Mouse (Mus musculus) NIH3T3 (cell line): ENCODE measurements at regions not wholly inside any gene's neighbourhood (a gene's known extent, or its start where the extent isn't known, plus 50 kb on each side); places are given as distances from the start of the nearest gene placed in this dataset.

Experiments
- DNase-seq: peaks from one replicate; pipeline ENCODE4 v3.0.0-alpha.2; 2012; ENCODE audit warnings: low read depth

DNA sequence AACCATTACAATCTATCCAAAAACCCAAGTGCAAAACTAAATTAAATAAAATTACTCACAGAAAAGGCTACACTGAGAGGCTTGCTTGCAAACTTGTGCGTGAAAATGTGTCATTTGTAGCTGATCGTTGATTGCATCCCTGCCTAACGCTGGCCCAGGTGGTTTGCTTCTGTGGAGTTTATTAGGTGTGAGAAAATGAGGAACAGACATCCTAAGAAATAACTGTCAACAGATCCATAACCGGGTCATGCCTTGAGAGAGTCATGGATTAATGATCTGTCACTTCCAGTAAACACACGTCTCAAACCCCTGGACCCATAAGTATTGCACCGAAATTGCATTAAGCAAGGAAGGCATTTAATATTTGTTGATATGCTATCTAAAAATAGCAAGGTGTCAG, 73.4 kb upstream of the Tmem18 start:
- DNase-seq = no peak

- DNase-seq = no peak
Observed at GRCm38 (mm10) chr12:30483370-30483769, 100.9 kb upstream of the Tmem18 start.

GRCm38 (mm10) chr12:30473473-30473815, 100.3 kb upstream of the Sntg2 start:
- no peak for DNase-seq

- DNase-seq = no peak
Observed at GRCm38 (mm10) chr12:30472743-30473472, 99.7 kb upstream of the Sntg2 start.

- DNase-seq = no peak
Observed at GRCm38 (mm10) chr12:30467186-30467585, 94.0 kb upstream of the Sntg2 start.

GRCm38 (mm10) chr12:30450614-30451013, 77.4 kb upstream of the Sntg2 start:
- no peak for DNase-seq

GRCm38 (mm10) chr12:30434892-30435291, 61.7 kb upstream of the Sntg2 start:
- DNase-seq = no peak

DNA sequence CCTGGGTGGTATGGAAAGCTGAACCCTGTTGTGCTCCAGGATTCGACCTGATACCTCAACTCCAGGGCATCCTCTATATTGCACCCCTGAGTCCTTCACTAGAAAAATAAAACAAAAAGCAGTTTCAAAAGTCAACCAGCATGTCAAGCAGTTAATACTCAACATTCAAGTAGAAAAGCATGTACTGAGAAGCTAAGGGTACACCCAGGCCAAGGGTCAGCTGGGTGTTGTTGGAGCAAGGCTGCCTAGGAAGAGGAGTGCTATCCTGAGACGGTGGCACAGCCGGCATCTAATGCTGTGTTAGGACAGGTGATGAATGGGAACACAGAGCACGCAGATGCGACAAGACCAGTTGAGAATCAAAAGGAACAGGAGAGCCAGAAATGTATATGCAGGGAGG, 59.7 kb upstream of the Sntg2 start:
- DNase-seq = no peak

DNA sequence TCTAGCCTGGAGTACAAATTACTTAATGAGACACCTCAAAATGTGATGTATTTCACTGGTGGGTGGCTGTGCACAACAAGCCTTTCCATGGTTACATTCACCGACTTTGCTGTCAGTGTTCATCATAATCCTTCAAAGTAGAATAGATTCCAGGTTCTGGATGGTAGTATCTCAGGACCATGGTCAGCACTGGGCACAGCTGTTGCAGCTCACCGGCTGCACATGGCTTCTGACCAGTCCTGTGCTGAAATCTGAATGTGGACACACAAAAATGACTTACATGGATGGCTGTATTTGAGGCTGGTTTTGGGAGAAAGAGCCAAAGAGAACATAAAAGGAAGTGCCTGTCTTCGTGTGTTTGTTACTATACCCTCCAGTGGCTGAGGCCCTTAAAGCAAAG, 57.5 kb upstream of the Sntg2 start:
- DNase-seq = peak; percentile 9

GRCm38 (mm10) chr12:30425301-30425700, 52.1 kb upstream of the Sntg2 start:
- DNase-seq = no peak
